Mouse (Mus musculus) T-helper 2 cell (primary cell): ENCODE data around the gene Tmem150c.

ENCODE experiments used
- in situ Hi-C: fragments of 300-600 bp; cut with MboI, MseI; formaldehyde crosslinking; loops from one replicate; pipeline ENCODE4 v1.15.1; 2025; ENCODE audit warnings: high pct_unique_total_duplicates

The Tmem150c gene

DNA sequence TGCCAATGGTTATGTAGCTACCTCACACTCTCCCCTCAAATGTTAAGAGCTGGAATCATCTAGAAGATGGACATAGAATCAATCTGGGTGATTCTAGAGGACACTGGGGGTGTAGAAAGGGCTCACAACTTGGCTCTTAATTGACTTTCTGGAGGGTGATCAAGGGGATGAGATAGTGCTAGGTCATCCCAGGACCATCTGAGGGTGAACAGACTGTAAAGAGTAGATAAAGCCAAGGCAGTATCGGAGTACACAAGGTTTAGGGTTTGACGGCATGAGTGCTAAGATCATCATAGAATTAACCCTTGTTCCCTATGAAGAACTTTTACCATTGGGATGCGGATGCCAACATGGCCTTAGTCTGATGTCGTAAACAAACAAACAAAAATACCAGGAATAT, 61.6 kb downstream of the Tmem150c start:
- in situ Hi-C loops, result no loop called here

DNA sequence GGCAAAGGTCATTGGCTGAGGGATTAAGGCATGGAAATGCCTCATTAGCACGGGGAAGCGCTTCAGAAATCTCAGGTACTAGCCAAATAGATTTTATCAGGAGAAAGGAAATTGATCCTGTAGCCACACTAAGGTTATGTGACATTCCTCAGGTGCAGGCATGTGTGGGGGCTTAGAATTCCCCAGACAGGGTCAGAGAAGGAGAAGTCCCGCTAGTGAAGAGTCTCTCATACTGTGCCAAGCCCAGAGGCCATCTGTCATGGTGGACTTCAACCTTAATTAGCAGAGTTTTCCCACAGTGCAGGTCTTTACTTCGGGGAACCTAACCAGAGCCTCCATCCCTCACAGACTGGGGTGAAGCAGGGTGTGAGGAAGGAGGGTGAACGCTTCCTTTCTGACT, 62.7 kb downstream of the Tmem150c start:
- in situ Hi-C loops, result no loop called here

DNA sequence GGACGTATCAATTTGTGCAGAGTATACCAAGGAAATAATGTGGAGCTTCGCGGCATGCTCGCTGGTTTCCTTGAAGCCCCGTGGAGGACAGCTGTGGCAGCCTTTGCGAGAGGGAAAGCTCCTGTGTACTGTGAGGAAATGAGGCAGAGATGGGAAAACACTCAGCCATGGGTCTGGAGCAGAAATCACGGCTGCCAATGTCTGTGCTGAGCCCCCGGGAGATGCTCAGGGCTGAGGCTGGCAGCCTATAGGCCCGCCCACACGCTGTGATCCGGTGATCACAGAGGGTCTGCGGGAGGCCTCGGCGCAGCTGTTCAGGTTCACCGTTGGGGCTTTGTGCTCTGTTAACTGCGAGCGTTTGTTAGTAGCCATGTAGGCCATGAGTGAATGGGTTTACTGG, 68.0 kb downstream of the Tmem150c start:
- in situ Hi-C loops, result no loop called here

DNA sequence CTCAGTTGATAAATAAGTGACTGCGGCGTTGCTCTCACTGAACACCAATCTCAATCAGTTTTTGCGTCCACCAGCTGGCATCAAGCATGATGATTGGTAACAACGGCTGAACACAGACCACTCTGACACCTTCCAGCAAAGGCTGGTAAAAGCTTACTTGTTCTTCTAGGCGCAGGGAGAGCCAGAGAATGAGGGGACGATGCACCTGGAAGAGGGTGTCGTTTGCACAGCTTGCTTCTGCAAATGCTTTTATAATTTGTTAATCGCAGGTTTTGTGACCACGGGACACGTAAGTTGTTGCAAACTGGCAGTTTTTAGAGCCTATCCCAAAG, 68.4 kb downstream of the Tmem150c start:
- in situ Hi-C loops, result no loop called here

DNA sequence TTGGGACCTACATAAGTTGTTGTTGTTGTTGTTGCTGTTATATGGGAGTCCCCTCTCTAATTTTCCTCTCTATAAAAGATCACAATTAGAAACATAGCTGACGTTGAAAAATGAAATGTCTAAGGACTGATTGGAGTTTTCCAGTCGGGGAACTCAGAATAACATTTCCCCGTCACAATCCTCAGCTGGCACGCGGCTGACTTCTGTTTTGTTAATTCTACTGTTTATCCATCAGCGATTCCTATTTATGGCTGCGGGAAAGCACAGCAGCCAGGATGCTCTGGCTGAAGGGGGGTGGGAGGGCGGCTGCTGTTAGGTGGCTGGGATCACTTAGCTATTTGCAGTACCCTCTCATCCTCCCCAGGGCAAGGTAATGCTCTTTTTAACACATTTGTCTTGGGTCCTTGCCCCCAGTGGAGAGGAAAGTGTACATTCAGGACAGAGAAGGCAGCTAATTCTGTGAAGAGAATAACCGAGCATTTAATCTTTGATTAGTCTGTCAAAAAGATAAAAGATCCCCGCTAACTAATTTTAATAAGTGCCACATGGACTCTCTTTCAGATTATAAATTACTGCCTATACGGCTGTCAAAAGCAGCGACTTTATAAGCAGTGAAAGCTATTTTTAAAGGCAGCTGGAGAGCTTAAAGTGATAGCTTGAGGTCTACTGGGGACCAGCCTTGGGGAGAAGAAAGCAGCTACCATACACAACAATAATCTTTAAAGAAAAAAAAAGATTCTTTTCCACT, 68.9 kb downstream of the Tmem150c start:
- in situ Hi-C loops, result no loop called here

DNA sequence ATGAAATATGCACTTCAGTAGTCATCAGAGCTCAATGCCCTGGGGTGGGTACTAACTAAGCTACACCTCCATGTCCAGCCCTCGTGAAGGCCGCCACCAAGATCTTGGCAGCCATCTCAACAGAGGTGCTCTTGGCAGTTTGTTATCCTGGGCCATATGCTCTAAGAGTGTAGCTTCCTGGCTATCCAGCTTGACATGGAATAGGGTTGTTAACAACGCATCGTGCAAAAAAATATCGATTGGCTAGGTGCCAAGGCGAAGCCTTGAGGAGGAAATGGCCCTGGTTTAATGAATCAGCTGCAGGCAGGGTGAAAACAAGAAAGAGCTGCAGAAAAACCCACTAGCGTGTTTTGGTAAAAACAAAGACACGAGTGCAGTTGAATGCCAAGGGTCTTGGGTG, 74.5 kb downstream of the Tmem150c start:
- in situ Hi-C loops, result no loop called here

DNA sequence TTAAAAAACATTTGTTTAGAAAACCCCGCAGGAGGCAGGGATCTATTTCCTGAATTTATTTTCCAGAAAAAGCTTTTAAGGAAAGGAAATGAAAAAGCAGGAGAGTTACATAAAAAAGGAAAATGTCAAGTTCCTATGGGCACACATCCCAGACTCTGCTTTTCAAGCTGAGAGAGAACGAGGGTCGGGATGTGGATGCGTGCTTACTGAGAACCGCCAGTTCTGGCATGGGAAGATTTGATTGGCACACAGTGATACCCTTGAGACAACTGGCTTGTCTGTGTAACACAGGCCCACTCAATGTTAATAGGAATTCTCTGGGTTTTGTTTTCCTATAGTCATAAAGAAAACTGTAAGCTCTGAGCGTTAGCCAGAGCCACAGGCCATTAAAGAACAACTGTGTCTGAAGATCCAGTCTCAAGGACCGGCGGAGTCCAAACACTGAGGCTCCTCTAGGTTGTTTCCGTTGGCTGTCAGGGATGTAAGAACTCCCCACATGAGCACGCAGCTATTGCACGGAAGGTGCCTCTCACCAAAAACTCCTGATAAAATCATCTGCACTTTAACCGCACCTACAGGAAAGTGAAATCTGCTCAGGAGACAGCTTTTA, 75.5 kb downstream of the Tmem150c start:
- in situ Hi-C loops, result no loop called here

GRCm38 (mm10) chr5:100082006-100082405, 77.6 kb downstream of the Tmem150c start:
- in situ Hi-C loops, result no loop called here

DNA sequence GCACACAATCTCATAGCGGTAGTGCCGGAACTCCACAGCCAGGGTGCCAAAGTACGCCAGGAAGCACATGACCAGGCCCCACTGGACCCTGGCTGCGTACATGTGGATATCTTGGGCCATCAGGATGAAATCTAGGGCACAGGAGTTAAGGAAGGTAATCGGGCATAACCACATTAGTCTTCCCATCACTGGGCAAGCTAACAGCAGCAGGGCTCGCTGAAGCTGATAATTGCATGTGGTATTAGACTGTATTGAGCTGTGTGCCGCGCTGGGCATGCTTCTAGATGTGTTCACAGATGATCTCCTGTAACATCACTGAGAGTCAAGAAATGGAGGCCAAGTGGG, 79.7 kb downstream of the Tmem150c start:
- in situ Hi-C loops, result no loop called here

GRCm38 (mm10) chr5:100079040-100079930, 80.3 kb downstream of the Tmem150c start:
- in situ Hi-C loops, result no loop called here

DNA sequence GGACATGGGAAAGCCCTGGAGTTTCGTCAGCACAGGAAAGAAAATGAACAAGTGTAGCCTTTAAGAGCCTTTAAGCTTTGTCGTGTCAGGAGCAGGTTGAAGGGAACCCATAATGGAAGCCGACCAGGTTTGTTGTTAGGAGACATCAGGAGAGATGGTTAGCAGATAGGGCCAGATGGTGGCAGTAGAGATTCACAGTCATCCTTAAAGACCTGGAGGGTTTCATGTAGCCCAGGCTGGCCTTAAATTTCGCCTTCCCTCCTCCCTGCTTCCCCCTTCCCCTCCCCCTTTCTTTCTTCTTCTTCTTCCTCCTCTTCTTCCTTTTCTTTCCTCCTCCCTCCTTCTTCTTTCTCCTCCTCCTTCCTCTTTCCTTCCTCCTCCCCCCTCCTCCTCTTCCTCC, 85.0 kb downstream of the Tmem150c start:
- in situ Hi-C loops, result loop anchor here (5.0 kb wide), 1 partner anchor 173 kb away; no protein-coding TSS in a partner anchor

DNA sequence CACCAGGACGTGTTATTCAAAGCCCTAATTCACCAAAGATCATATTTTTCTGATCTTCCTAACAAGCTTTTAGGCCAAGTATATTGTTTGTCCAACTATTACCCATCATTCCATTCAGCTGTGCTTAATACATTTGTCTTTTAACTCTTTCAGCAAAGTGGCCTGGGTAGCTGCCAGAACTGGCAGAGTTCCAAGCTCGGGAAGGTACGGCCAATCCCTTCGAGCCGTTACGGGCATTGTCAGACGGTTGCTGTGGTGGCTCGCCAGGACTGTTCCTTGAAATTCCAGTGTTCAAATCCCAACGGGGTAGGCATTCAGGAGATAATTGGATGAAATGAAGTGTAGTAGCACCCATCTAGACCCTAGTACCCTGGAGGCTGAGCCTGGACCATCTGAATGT, 87.1 kb downstream of the Tmem150c start:
- in situ Hi-C loops, result loop anchor here (5.0 kb wide), 1 partner anchor 175 kb away; no protein-coding TSS in a partner anchor

- in situ Hi-C loops, result loop anchor here (5.0 kb wide), 1 partner anchor 176 kb away; no protein-coding TSS in a partner anchor
Measured at GRCm38 (mm10) chr5:100071541-100071940, 88.1 kb downstream of the Tmem150c start.

DNA sequence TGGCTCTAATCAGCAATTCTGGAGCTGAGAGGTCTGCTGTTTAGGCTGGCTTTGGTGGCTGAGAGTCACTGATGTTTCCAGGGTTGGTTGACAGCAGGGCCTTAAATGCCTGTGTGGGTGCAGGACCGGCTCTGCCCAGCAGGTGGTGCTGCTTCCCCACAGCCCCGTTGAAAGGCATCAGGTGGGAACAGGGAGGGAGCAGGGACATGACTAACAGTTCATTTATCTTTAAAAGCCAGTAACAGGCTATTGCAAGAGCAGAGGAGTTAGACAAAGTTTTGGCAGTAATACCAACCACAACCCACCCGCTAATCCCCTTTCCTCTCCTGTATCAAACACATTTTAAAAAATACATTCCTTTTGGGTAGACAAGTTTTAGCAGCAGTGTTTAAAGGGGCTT, 89.4 kb downstream of the Tmem150c start:
- in situ Hi-C loops, result loop anchor here (5.0 kb wide), 1 partner anchor 177 kb away; no protein-coding TSS in a partner anchor

GRCm38 (mm10) chr5:100069526-100069925, 90.1 kb downstream of the Tmem150c start:
- in situ Hi-C loops, result no loop called here

GRCm38 (mm10) chr5:100067579-100067978, 92.0 kb downstream of the Tmem150c start:
- in situ Hi-C loops, result no loop called here

GRCm38 (mm10) chr5:100060876-100061275, 98.7 kb downstream of the Tmem150c start:
- in situ Hi-C loops, result no loop called here

- in situ Hi-C loops, result no loop called here
Measured at GRCm38 (mm10) chr5:100059326-100059725, 100.3 kb downstream of the Tmem150c start.

- in situ Hi-C loops, result no loop called here
Measured at GRCm38 (mm10) chr5:100058729-100059128, 100.9 kb downstream of the Tmem150c start.

DNA sequence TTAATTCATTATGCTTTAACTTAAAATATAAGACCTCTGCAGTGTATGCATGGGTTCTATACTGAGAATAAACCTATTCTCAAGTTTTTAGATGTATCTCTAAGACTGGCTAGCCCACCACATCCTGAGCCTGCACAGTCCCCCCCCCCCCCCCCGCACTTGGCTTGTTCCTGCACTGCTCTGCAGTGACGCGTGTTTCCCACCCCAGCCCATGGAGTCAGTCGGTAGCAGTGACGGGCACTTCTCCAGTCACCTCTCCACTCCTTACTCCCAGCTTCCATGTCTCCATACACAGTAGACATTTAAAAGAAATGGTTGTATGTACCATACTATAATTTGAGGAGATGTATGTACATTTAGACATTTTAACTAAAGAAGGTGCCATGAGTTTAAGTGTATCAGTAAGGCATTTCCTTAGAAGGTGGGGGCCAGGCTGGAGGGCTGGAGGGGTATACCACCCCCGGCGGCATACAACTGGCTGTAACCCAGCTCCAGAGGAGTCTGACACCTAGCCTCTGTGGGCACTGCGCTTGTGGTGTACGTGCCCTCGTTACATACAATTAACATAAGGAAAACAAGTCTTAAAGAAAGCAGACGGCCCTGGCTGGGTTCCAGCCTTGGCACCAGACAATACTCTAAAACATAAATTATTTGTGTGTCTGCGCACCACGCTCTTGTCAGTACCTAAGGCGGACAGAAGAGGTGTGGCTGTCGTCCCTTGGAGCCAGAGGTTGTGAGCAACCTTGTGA, 102.0 kb downstream of the Tmem150c start:
- in situ Hi-C loops, result no loop called here

DNA sequence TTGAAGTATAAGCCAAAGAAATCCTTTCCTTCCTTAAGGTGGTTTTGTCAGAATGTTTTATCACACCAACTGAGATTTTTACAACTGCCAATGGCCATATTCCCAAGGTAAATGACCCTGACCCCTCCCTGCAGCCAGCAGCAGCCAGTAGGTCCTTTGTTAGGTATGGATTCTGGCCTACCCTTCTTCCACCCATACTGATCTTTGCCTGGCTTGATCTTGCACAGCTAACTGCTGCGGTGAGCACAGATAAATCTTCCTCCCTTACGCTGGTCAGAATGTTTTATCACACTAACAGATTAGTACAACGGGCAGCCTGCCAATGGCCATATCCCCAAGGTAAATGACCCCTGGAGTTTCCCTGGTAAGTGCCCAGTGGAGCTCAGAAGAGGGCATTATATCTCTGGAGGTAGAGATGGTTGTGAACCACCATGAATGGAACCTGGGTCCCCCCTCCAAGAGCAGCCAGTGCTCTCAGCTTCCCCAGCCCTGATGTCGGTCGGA, 103.7 kb downstream of the Tmem150c start:
- in situ Hi-C loops, result no loop called here
